Mouse (Mus musculus): Measurements from ENCODE around the gene Mafk.

GRCm38 (mm10) chr5:139835706-139836105 lies 44.4 kb downstream of the Mafk start:
- TF ChIP-seq CTCF (IDR thresholded peaks at IDR 0.05; ENCODE audit: borderline replicate concordance, control insufficient read depth, extremely low read depth, insufficient read depth, low read length, poor library complexity): no peak
- no peak for TF ChIP-seq POLR2A (IDR thresholded peaks at IDR 0.05; ENCODE audit: control insufficient read depth, extremely low read depth, insufficient read depth, low read length, poor library complexity)

Data from thymus, adult 2 months (tissue).